Mouse (Mus musculus): ENCODE measurements around the gene Tmpo.

The Tmpo gene

GRCm38 (mm10) chr10:91153894-91154503 lies 27.1 kb downstream of the Tmpo start:
- no peak for DNase-seq

- no peak for DNase-seq
Measured at GRCm38 (mm10) chr10:91145413-91145812, 35.7 kb downstream of the Tmpo start.

- DNase-seq = no peak
Measured at GRCm38 (mm10) chr10:91143313-91144230, 37.5 kb downstream of the Tmpo start.

- DNase-seq = no peak
Measured at GRCm38 (mm10) chr10:91142654-91143191, 38.4 kb downstream of the Tmpo start.

- no peak for DNase-seq
Measured at GRCm38 (mm10) chr10:91141564-91141963, 39.6 kb downstream of the Tmpo start.

- no peak for DNase-seq
Measured at GRCm38 (mm10) chr10:91139148-91139766, 41.9 kb downstream of the Tmpo start.

GRCm38 (mm10) chr10:91138317-91138716 lies 42.8 kb downstream of the Tmpo start:
- peak; percentile 31 to 44 for DNase-seq

GRCm38 (mm10) chr10:91137400-91137799 lies 43.7 kb downstream of the Tmpo start:
- DNase-seq = no peak

- DNase-seq = no peak
Measured at GRCm38 (mm10) chr10:91135302-91135972, 45.7 kb downstream of the Tmpo start.

GRCm38 (mm10) chr10:91131565-91131964 lies 49.5 kb downstream of the Tmpo start:
- no peak for DNase-seq

GRCm38 (mm10) chr10:91130792-91131191 lies 50.3 kb downstream of the Tmpo start:
- DNase-seq = no peak

GRCm38 (mm10) chr10:91128551-91129160 lies 52.5 kb downstream of the Tmpo start:
- no peak for DNase-seq

- no peak for DNase-seq
Measured at GRCm38 (mm10) chr10:91127395-91127794, 53.7 kb downstream of the Tmpo start.

GRCm38 (mm10) chr10:91126618-91127355 lies 54.3 kb downstream of the Tmpo start:
- DNase-seq = no peak

- DNase-seq = peak; percentile 98 to 99
Measured at GRCm38 (mm10) chr10:91123828-91124822, 57.0 kb downstream of the Tmpo start, which contains the start of gene Slc25a3. Gene Slc25a3 (minus strand): TSS chr10:91124059.

- peak in 1 of 2 experiments; percentile 58 for DNase-seq
Measured at GRCm38 (mm10) chr10:91123281-91123827, 57.8 kb downstream of the Tmpo start.

- no peak for DNase-seq
Measured at GRCm38 (mm10) chr10:91122646-91123045, 58.5 kb downstream of the Tmpo start.

GRCm38 (mm10) chr10:91116958-91117357 lies 64.2 kb downstream of the Tmpo start:
- DNase-seq = no peak

GRCm38 (mm10) chr10:91109841-91110240 lies 71.3 kb downstream of the Tmpo start:
- DNase-seq = no peak

GRCm38 (mm10) chr10:91105981-91106380 lies 75.1 kb downstream of the Tmpo start:
- no peak for DNase-seq

Data from lung, postnatal 4 days (tissue).